Mouse (Mus musculus): Measurements from ENCODE around the gene Insrr. TPM values are rescaled to one million over a fixed set of nuclear protein-coding genes. Genes with fewer than 3 reads are reported as not detected.

Gene Insrr
- 1.2 and 1.5 TPM in 2 replicates for polyA plus RNA-seq (2015; fragmentation: Nextera tagmentation; extraction: Ambion mirVana)

DNA sequence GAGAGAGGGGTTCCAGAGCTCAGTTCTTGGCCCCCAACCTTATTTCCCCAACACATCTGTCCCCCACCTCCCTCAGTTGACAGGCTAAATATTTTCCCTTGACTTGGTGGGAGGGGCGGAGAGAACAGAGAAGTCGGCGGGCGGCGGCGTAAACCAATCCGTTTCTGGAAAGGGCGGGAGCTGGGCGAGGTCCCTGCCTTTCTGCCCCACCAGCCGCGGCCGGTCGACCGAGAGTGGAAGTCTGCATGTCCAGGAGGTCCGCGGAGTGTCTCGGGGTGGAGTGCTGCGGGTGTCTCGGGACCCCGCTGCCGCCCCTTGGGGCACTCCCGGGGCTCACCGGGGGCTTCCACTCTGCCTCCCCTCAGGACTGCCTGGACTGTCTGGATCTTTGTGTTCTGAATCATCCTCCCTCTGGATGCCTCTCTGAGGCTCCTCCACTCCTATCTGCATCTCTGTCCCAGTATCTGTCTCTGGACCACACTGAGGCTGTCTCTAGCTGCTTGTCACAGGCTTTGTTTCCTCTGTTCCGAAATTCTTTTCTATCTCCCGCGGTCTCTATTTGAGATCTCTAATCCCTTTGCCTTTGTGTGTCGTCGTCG lies at the start of gene Insrr:
Insrr (plus strand) TSS at position 216 of the 599 bp plus-strand sequence.
- ATAC-seq (replicated peaks; ENCODE audit: low FRiP score), result no peak
- H3K36me3 ChIP-seq, result no peaks in the 10 kb centered on the region
- WGBS, result 3% methylated on average over 29 of the region's 29 CpGs
- H3K9me3 ChIP-seq (replicated peaks), result no peaks in the 10 kb centered on the region
- H3K9ac ChIP-seq, result 0 out of 2 replicates have a peak within 1 kb of the TSS, but pooled peaks have one; percentile 28
- H3K4me2 ChIP-seq, result peak within 1 kb of the TSS; percentile 72
- H3K27me3 ChIP-seq, result peaks cover 99% of the 10 kb centered on the region
- peak within 1 kb of the TSS; percentile 40 for H3K4me3 ChIP-seq (replicated peaks)
- no peak within 1 kb of the TSS for H3K27ac ChIP-seq
- peaks cover 39% of the 10 kb centered on the region for H3K4me1 ChIP-seq

DNA sequence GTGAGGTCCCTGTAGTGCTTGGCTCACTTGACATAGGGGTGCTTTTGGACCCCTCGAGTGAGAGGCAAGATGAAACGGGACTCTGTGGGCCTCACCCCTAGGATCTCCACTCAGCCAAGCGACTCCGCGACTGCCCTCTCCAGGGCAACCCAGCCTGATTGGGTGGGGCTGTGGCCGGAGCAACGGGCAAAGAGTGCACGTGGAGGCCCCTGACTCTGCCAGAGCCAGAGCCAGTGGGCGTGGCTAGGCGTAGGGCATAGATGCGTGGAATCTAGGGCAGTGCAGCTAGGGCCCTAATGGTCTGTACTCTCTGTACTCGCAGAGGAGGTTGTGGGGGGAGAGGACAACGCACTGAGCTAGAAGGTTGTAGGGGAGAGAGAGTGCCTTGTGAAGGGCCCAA lies 48.3 kb upstream of the Insrr start, which contains the start of gene Lrrc71:
Lrrc71 (minus strand) TSS at position 195 of the 400 bp plus-strand sequence.
- WGBS, result 40% methylated on average over 13 of the region's 13 CpGs
- no peaks in the 10 kb centered on the region for H3K27me3 ChIP-seq
- no peak within 1 kb of the TSS for H3K4me3 ChIP-seq (replicated peaks)
- H3K9me3 ChIP-seq (replicated peaks), result no peaks in the 10 kb centered on the region
- H3K4me1 ChIP-seq, result peaks cover 33% of the 10 kb centered on the region
- no peak within 1 kb of the TSS for H3K27ac ChIP-seq
- H3K9ac ChIP-seq, result no peak within 1 kb of the TSS
- no peak within 1 kb of the TSS for H3K4me2 ChIP-seq
- peak; percentile 38; the same call in 1 of the 2 replicates for ATAC-seq (replicated peaks; ENCODE audit: low FRiP score)
- H3K36me3 ChIP-seq, result peaks cover 44% of the 10 kb centered on the region

DNA sequence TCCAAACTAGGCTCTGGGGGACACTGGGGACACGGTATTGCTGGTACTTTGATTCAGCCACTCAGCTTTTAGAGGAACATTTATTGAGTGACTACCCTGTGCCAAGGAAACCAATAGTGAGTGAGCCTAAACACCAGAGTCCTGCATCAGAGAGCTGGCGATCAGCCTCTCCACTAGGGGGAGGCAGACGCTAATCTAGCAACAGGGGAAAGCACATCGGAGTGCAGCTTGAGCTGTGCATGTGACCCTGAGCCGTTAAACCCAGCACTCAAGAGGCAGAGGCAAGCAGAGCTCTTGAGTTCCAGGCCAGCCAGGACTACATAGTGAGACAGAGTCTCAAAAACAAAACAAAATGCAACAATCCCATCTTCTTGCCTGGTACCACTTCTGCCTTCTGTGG lies 47.7 kb upstream of the Insrr start:
- 21% methylated on average over 5 of the region's 5 CpGs for whole genome bisulfite sequencing
- H3K4me2 ChIP-seq, result no peak overlapping the region
- H3K4me3 ChIP-seq (replicated peaks), result no peak overlapping the region
- no peak overlapping the region for H3K27ac ChIP-seq
- H3K9ac ChIP-seq, result no peak overlapping the region
- H3K4me1 ChIP-seq, result peaks cover 33% of the 10 kb centered on the region
- H3K36me3 ChIP-seq, result peaks cover 50% of the 10 kb centered on the region
- H3K9me3 ChIP-seq (replicated peaks), result no peaks in the 10 kb centered on the region
- 0 out of 2 replicates have a peak, but pooled peaks have one; percentile 7 for ATAC-seq (replicated peaks; ENCODE audit: low FRiP score)
- H3K27me3 ChIP-seq, result no peaks in the 10 kb centered on the region

DNA sequence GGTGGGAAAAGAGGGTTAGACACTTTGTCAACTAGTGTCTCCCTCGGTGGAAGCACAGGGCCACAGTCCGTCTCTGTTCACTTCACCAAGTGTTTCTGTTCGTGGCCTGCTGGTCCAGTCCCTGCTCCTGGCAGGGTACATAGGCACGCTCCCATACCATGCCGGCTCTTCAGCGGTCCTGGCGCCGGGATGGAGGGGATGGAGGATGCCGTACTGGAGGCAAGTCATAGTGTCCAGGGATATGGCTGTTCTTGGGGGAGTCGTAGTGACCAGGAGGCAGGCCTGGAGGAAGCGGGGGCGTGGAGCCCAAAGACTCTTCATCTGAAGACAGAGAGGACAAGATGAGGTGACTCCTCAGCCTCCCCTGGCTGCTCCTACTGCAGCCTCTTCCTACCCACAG lies 46.8 kb upstream of the Insrr start:
- Histone ChIP-seq H3K27ac (no peak overlapping the region), H3K36me3 (peaks cover 59% of the 10 kb centered on the region), H3K9ac (no peak overlapping the region), H3K4me2 (no peak overlapping the region), H3K4me1 (peaks cover 30% of the 10 kb centered on the region), H3K4me3 (replicated peaks) (no peak overlapping the region), H3K9me3 (replicated peaks) (no peaks in the 10 kb centered on the region), H3K27me3 (peaks cover 2% of the 10 kb centered on the region; the same call in 1 of the 2 replicates)
- 91% methylated on average over 12 of the region's 12 CpGs for WGBS
- no peak for ATAC-seq (replicated peaks; ENCODE audit: low FRiP score)

DNA sequence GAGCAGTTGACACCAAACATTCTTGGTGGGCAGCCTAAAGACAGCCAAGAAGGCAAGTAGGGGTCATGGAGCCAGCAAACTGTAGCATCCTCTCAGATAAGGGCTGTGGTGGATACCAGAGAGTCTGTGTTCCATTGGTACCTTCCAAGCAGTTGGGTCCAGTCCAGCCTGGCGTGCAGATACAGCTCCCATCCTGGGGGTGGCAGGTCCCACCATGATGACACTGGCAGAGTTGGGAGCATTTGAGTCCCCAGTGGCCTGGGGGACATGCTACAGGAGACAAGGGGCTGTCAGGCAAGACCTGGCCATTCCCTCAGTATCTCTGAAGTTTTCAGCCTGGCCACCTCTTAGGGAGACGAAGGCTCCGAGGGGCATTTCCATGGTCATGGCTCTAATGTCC lies 44.2 kb upstream of the Insrr start:
- no peak overlapping the region for H3K4me2 ChIP-seq
- H3K4me1 ChIP-seq, result peaks cover 28% of the 10 kb centered on the region
- H3K27ac ChIP-seq, result no peak overlapping the region
- WGBS, result 94% methylated on average over 3 of the region's 3 CpGs
- H3K27me3 ChIP-seq, result peaks cover 3% of the 10 kb centered on the region; the same call in 1 of the 2 replicates
- H3K9me3 ChIP-seq (replicated peaks), result no peaks in the 10 kb centered on the region
- no peak overlapping the region for H3K4me3 ChIP-seq (replicated peaks)
- peaks cover 72% of the 10 kb centered on the region for H3K36me3 ChIP-seq
- H3K9ac ChIP-seq, result no peak overlapping the region
- no peak for ATAC-seq (replicated peaks; ENCODE audit: low FRiP score)

DNA sequence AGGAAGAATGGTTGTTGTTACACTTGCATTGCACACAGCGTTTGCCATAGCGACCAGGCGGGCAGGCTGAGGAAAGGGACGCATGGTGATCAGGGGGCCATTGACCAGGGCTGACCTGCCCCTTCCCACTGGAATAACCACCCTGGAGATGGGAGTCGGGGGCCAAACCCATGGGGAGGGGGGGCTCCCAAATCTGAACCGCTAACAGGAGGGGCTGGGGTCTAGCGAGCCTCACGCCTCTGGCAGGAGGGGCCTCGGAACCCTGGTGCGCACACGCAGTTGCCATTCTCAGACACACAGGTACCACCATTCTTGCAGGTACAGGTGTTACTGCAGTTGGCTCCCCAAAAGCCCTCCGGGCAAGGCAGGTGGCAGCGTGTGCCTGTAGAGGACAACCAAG lies 42.9 kb upstream of the Insrr start:
- Histone ChIP-seq H3K4me2 (no peak overlapping the region), H3K9me3 (replicated peaks) (no peaks in the 10 kb centered on the region), H3K9ac (no peak overlapping the region), H3K4me3 (replicated peaks) (no peak overlapping the region), H3K36me3 (peaks cover 81% of the 10 kb centered on the region), H3K4me1 (peaks cover 23% of the 10 kb centered on the region), H3K27ac (no peak overlapping the region), H3K27me3 (peaks cover 3% of the 10 kb centered on the region; the same call in 1 of the 2 replicates)
- no peak for ATAC-seq (replicated peaks; ENCODE audit: low FRiP score)
- WGBS, result 90% methylated on average over 13 of the region's 13 CpGs

DNA sequence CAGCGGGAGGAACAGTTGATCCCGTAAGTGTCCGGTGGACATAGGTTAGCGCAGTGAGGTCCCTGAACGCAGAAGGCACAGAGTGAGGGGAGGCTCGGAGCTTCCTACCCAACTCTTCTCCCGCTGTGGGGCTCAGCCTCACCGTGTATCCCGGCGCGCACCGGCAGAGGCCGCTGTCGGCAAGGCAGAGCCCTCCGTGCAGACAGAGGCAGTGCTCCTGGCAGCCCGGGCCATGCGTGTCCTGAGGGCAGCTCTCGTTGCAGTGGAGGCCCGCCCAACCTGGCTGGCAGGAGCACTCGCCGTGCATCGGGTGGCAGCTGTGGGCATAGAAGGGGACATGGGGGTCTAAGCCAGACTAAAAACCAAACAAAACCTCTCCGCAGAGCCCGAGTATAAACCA lies 40.8 kb upstream of the Insrr start:
- peak overlapping the region; percentile 57 for H3K4me2 ChIP-seq
- WGBS, result 6% methylated on average over 24 of the region's 24 CpGs
- H3K27ac ChIP-seq, result no peak overlapping the region
- peak overlapping the region; percentile 13; the same call in 1 of the 2 replicates for H3K4me3 ChIP-seq (replicated peaks)
- H3K9me3 ChIP-seq (replicated peaks), result no peaks in the 10 kb centered on the region
- peaks cover 3% of the 10 kb centered on the region; the same call in 1 of the 2 replicates for H3K27me3 ChIP-seq
- H3K9ac ChIP-seq, result 0 out of 2 replicates have a peak overlapping the region, but pooled peaks have one; percentile 5
- H3K36me3 ChIP-seq, result peaks cover 74% of the 10 kb centered on the region
- ATAC-seq (replicated peaks; ENCODE audit: low FRiP score), result peak; percentile 84
- H3K4me1 ChIP-seq, result peaks cover 32% of the 10 kb centered on the region

DNA sequence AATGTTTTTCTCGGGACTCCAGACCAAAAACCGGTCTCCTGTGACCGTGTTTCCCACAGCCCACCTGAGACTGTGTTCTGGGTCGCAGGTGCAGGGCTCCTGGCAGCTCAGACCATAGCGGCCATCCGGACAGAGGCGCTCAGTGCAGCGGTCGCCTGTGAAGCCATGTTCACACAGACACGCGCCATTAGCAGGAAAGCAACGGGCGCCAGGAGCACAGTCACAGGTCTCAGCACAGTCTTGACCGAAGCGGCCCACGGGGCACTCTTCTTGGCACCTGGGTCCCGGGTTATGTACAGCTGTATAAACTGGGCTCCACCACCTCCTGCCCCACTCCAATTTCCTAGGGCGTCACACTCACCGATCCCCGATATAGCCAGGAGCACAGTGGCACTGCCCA lies 40.3 kb upstream of the Insrr start:
- 50% methylated on average over 20 of the region's 20 CpGs for WGBS
- peak; percentile 41 for ATAC-seq (replicated peaks; ENCODE audit: low FRiP score)

DNA sequence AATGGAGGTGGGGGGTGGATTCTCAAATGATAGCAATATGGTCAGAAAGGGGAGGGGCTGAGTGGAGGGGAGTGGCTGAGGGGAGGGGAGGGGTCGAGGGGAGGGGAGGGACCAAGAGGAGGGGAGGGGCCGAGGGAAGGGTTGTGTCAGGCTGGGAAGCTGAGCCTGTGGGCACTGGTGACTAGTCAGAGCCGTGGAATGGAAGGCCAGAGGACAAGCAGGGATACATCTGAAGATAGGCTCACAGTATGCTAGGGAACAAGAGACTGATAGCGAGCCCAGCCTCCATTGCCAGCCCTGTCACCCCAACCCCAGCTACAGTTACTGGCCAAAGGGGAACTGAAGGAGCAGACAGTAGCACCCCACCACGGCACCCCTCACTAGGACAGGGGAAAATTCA lies 38.1 kb upstream of the Insrr start:
- H3K4me3 ChIP-seq (replicated peaks), result no peak overlapping the region

More for the DNA sequence above, 40.3 kb upstream of the Insrr start:
- no peak overlapping the region; the same call in 1 of the 2 replicates for H3K27ac ChIP-seq
- H3K4me1 ChIP-seq, result peaks cover 35% of the 10 kb centered on the region
- H3K4me3 ChIP-seq (replicated peaks), result 0 out of 2 replicates have a peak overlapping the region, but pooled peaks have one; percentile 13
- peaks cover 3% of the 10 kb centered on the region; the same call in 1 of the 2 replicates for H3K27me3 ChIP-seq
- peak overlapping the region; percentile 57 for H3K4me2 ChIP-seq
- 0 out of 2 replicates have a peak overlapping the region, but pooled peaks have one; percentile 5 for H3K9ac ChIP-seq
- peaks cover 71% of the 10 kb centered on the region for H3K36me3 ChIP-seq
- H3K9me3 ChIP-seq (replicated peaks), result no peaks in the 10 kb centered on the region

DNA sequence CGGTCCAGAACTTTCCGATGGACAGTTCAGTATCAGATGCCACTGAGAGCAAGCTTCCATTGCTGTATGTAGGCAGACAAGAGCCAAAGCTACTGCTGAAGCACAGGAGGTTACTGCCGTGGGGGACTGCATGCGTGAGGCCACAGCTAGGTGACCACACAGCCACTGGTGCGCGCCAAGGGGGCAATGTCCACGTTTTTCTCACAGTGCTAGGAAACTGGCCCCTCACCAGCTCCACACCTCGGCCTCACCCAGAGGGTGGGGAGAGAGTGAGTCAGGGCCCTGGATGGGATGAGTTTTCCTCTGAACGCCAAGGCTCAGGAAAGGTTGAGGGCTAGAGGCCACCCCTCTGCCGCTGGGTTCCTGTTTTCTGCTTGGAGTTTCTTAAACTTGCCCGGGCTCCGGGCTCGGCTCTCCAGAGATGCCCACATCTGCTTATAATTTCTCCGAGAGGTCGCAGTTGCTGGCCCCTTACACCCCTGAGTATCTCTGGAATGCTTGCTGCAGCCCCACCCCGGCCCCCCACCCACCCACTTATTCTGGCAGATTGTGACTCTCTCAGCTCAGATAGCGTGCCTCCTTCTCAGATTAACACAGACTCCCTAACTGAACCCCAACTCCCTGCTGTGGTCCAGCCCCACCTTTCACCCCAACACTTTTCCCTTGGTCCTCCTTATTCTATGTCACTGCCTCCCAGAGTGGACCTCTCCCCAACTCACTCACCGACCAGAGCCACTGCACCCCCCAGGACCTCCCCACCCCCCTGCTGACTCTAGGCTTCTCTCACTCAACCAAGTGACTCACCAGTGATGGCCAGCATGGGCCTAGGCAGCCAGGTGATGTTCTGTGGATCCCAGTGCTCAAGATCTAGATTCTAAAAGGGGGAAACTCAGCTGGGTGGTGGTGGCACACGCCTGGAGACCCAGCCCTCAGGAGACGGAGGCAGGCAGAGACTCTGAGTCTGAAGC lies 35.1 kb upstream of the Insrr start:
- Histone ChIP-seq H3K4me2 (no peak overlapping the region), H3K4me1 (peaks cover 71% of the 10 kb centered on the region), H3K9ac (no peak overlapping the region), H3K27ac (peak overlapping the region; percentile 78), H3K36me3 (peaks cover 30% of the 10 kb centered on the region), H3K27me3 (no peaks in the 10 kb centered on the region), H3K4me3 (replicated peaks) (no peak overlapping the region), H3K9me3 (replicated peaks) (no peaks in the 10 kb centered on the region)
- 67% methylated on average over 20 of the region's 20 CpGs for WGBS
- ATAC-seq (replicated peaks; ENCODE audit: low FRiP score), result no peak

More for the DNA sequence above, 38.1 kb upstream of the Insrr start:
- Histone ChIP-seq H3K4me1 (peaks cover 51% of the 10 kb centered on the region), H3K27ac (no peak overlapping the region), H3K4me2 (no peak overlapping the region), H3K27me3 (peaks cover 3% of the 10 kb centered on the region; the same call in 1 of the 2 replicates), H3K9ac (no peak overlapping the region), H3K36me3 (peaks cover 51% of the 10 kb centered on the region), H3K9me3 (replicated peaks) (no peaks in the 10 kb centered on the region)
- no peak for ATAC-seq (replicated peaks; ENCODE audit: low FRiP score)
- WGBS, result 52% methylated on average over 3 of the region's 5 CpGs

DNA sequence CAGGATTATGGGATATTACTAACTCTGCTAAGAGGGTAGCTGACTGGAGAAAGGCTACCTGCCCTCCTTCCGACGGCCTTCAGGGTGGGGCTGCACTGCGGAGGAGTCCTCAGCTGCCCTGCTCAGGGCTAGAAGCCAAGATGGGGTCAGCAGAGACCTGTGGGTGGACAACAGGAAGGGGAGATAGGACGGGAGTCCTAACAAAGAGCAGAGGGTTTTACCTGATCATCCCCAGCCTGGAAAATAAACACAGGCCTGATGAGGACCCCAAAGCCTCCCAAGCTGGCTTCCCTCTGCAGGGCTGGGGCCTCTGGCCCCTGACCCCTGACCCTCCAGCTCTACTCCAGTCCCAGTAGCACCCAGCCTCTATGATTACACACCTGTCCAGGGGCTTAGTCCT lies 33.5 kb upstream of the Insrr start:
- peak overlapping the region; percentile 67 for H3K4me2 ChIP-seq
- ATAC-seq (replicated peaks; ENCODE audit: low FRiP score), result no peak
- H3K4me1 ChIP-seq, result peaks cover 82% of the 10 kb centered on the region
- H3K4me3 ChIP-seq (replicated peaks), result peak overlapping the region; percentile 22; the same call in 1 of the 2 replicates
- no peaks in the 10 kb centered on the region for H3K9me3 ChIP-seq (replicated peaks)
- no peak overlapping the region for H3K9ac ChIP-seq
- WGBS, result 30% methylated on average over 4 of the region's 4 CpGs
- peak overlapping the region; percentile 95 for H3K27ac ChIP-seq
- H3K27me3 ChIP-seq, result no peaks in the 10 kb centered on the region
- peaks cover 20% of the 10 kb centered on the region for H3K36me3 ChIP-seq

Data from kidney, embryonic 15.5 days (tissue).